Mouse (Mus musculus): Measurements from ENCODE around the gene Mrpl34.

DNA sequence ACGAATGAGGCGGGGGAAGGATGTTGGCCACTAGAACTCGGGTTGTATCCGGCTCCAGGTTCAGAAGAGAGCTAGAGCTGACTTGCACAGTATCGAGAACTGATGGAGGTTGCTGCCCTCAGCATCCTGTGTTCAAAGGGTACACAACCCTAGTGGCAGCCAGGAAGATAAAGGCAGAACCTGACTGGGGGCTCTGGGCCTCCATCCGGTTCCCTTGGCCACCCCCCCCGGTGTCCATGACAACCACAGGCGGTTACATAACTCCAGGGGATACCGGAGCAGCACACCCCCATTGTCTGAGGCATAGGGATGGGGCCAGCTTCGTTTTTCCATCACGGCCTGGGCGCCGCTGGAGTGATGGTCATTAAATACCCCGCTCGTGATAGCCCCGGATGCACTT lies 2.0 kb upstream of the Mrpl34 start:
- TF ChIP-seq HCFC1 (IDR thresholded peaks at IDR 0.05; ENCODE audit: borderline replicate concordance, insufficient read depth, low read length) (no peak), ZNF384 (IDR thresholded peaks at IDR 0.05; ENCODE audit: low read depth, low read length) (no peak), MAFK (IDR thresholded peaks at IDR 0.05; ENCODE audit: insufficient read depth, low read depth, low read length) (no peak), CHD2 (IDR thresholded peaks at IDR 0.05; ENCODE audit: low read depth, low read length) (no peak)

Measured in ES-E14 (cell line).